Mouse (Mus musculus) stomach, postnatal 0 days (tissue): ENCODE data around the gene Tnfsf10. TPM values are rescaled to one million over a fixed set of nuclear protein-coding genes. Genes with fewer than 3 reads are reported as not detected.

Experiments used
- ATAC-seq: fragments of 200-750 bp; cut with Nextera tagmentation; 2 replicates; pipeline ENCODE4 v1.8.0; 2017; ENCODE audit not compliant: low FRiP score, low TSS enrichment
- DNase-seq: peaks from one replicate; pipeline ENCODE4 v3.0.0-alpha.2; 2016; ENCODE audit warnings: low spot score
- H3K27ac ChIP-seq: fragments of 300-500 bp; sonication (generic); replicated peaks from 2 replicates; pipeline ENCODE4 v1.5.1; 2014; ENCODE audit warnings: mild to moderate bottlenecking, control low read depth
- H3K27me3 ChIP-seq: fragments of 300-500 bp; sonication (generic); 2 replicates; pipeline ENCODE4 v1.6.1; 2014; ENCODE audit warnings: low read length; ENCODE audit not compliant: control insufficient read depth, insufficient read depth
- H3K36me3 ChIP-seq: fragments of 300-500 bp; sonication (generic); 2 replicates; pipeline ENCODE4 v1.6.1; 2014; ENCODE audit warnings: low read length, mixed read lengths; ENCODE audit not compliant: control insufficient read depth, insufficient read depth
- H3K4me1 ChIP-seq: fragments of 300-500 bp; sonication (generic); replicated peaks from 2 replicates; pipeline ENCODE4 v1.6.1; 2014; ENCODE audit warnings: antibody characterized with exemption; ENCODE audit not compliant: control insufficient read depth, insufficient read depth
- H3K4me2 ChIP-seq: fragments of 300-500 bp; sonication (generic); replicated peaks from 2 replicates; pipeline ENCODE4 v1.6.1; 2014; ENCODE audit warnings: low read depth, mild to moderate bottlenecking, control low read depth, moderate library complexity
- H3K4me3 ChIP-seq: fragments of 300-500 bp; sonication (generic); 2 replicates; pipeline ENCODE4 v1.5.1; 2014; ENCODE audit warnings: low read depth, low read length, control low read depth
- H3K9ac ChIP-seq: fragments of 300-500 bp; sonication (generic); 2 replicates; pipeline ENCODE4 v1.6.1; 2014; ENCODE audit warnings: mild to moderate bottlenecking, low read length, control low read depth, mixed read lengths
- H3K9me3 ChIP-seq: fragments of 300-500 bp; sonication (generic); 2 replicates; pipeline ENCODE4 v1.6.1; 2016; ENCODE audit warnings: low read length; ENCODE audit not compliant: control insufficient read depth
- CTCF ChIP-seq: IDR thresholded peaks from 2 replicates; pipeline ENCODE4 v1.5.1; 2016; ENCODE audit warnings: antibody characterized with exemption, low read depth, mild to moderate bottlenecking, moderate library complexity
- EP300 ChIP-seq: optimal IDR thresholded peaks from 2 replicates; pipeline ENCODE3; 2016; ENCODE audit warnings: antibody characterized with exemption
- WGBS: fragments of 180-500 bp; shearing (Covaris S2); extraction: QIAGEN DNeasy Blood & Tissue Kit; methylation state at CpG from one replicate; pipeline ENCODE4 v1.1.7; 2014; 5-methylcytosine and 5-hydroxymethylcytosine counted together
- polyA plus RNA-seq: library from polyadenylated mRNA; unstranded; fragments of >200 nt; fragmentation: Nextera tagmentation; extraction: Ambion mirVana; gene quantifications from 2 replicates; pipeline ENCODE4 v1.2.1, GENCODE M21; 2015

Gene Tnfsf10
- polyA plus RNA-seq, 1 experiment from 2014 or later: 0.30 TPM

DNA sequence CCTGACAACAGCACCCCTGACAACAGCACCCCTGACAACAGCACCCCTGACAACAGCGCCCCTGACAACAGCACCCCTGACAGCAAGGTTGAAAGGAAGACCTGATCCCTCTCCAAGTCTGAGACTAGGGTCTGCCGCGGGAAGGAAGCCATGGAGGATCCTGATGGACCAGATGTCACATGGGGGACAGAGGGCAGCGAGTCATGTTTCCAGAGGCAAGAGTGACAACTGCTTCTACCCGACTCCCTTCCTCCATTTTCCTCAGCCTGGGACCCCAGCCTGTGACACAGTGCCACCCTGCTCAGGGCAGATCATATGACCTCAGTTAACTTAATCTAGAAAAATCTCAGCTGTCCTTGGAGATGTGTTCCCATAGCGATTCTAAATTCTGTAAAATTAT lies 25.6 kb downstream of the Tnfsf10 start:
- ATAC-seq: no peak
- TF ChIP-seq CTCF (no peak), EP300 (no peak)
- WGBS: 63% methylated on average over 6 of the region's 6 CpGs
- no peak overlapping the region for H3K27ac ChIP-seq
- no peak overlapping the region for H3K9ac ChIP-seq
- no peak for DNase-seq
- no peak overlapping the region for H3K4me3 ChIP-seq
- no peaks in the 10 kb centered on the region for H3K4me1 ChIP-seq
- H3K36me3 ChIP-seq: no peaks in the 10 kb centered on the region
- no peaks in the 10 kb centered on the region for H3K27me3 ChIP-seq
- no peaks in the 10 kb centered on the region for H3K9me3 ChIP-seq
- no peak overlapping the region for H3K4me2 ChIP-seq

DNA sequence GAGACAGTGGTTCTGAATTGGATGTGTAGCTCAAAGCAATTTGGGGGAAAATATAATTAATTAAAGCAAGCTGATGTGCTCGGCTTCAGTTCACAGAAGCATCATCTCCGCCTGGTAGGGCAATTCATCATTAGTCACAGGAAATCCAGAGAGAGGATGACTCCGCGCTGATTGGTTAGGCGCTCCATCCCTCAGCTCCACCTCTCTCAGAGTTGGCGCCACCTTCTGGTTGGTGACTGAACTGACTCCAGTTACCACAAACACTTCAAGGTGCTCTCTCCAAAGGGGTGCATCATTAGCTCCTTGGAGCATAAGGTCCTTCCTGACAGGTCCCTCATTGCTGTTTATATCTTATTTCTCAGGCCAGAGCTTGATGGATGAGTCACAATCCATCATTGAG lies 28.7 kb downstream of the Tnfsf10 start:
- Histone ChIP-seq H3K4me1 (no peaks in the 10 kb centered on the region), H3K36me3 (no peaks in the 10 kb centered on the region), H3K27ac (no peak overlapping the region), H3K9me3 (no peaks in the 10 kb centered on the region), H3K9ac (no peak overlapping the region), H3K27me3 (no peaks in the 10 kb centered on the region), H3K4me2 (no peak overlapping the region), H3K4me3 (no peak overlapping the region)
- ATAC-seq (peak; percentile 35; the same call in 1 of the 2 replicates), DNase-seq (peak; percentile 60)
- TF ChIP-seq EP300 (no peak), CTCF (peak; percentile 67)
- WGBS: 55% methylated on average over 6 of the region's 6 CpGs

DNA sequence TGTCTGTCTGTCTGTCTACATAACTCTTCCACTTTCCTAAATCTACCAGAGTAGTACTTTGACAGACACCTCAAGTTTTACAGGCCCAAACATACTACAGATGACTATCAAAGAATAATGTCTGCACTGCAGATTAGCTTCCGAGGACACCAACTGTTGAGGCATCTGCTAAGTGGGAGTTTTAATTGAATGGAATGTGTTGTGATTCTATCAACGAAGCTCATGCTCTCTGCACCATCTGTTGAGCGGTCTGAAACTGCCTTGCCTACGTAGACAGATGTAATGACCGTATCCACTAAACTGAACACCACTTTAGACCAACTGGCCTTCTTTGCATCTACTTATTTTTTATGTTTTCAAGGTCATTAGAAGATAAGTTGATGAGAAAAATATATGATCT lies 31.6 kb downstream of the Tnfsf10 start:
- 77% methylated on average over 5 of the region's 5 CpGs for WGBS
- no peak for TF ChIP-seq CTCF
- TF ChIP-seq EP300: no peak
- H3K27me3 ChIP-seq: no peaks in the 10 kb centered on the region
- H3K27ac ChIP-seq: no peak overlapping the region
- H3K9ac ChIP-seq: no peak overlapping the region
- DNase-seq (no peak), ATAC-seq (no peak)
- no peak overlapping the region for H3K4me3 ChIP-seq
- H3K36me3 ChIP-seq: no peaks in the 10 kb centered on the region
- no peak overlapping the region for H3K4me2 ChIP-seq
- no peaks in the 10 kb centered on the region for H3K9me3 ChIP-seq
- no peaks in the 10 kb centered on the region for H3K4me1 ChIP-seq

DNA sequence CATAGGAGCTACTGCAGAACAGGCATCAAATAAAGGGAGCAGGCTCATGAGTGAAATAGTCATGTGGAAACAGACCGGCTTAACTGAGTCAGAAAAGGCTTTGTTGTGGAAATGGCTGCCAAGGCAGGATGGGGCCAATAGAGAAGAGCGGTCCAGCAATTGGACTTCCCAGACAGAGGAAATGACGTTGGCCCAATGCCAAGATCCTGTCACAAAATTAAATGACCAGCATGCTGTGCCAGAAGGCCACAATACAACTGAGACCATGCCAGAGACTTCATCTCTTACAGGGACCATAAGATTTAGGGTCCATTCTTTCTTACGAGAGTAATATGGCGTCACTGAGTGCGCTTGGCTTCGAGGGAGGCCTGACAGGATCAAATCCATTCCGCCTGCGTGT lies 34.3 kb downstream of the Tnfsf10 start:
- no peak for ATAC-seq
- TF ChIP-seq CTCF (no peak), EP300 (no peak)

DNA sequence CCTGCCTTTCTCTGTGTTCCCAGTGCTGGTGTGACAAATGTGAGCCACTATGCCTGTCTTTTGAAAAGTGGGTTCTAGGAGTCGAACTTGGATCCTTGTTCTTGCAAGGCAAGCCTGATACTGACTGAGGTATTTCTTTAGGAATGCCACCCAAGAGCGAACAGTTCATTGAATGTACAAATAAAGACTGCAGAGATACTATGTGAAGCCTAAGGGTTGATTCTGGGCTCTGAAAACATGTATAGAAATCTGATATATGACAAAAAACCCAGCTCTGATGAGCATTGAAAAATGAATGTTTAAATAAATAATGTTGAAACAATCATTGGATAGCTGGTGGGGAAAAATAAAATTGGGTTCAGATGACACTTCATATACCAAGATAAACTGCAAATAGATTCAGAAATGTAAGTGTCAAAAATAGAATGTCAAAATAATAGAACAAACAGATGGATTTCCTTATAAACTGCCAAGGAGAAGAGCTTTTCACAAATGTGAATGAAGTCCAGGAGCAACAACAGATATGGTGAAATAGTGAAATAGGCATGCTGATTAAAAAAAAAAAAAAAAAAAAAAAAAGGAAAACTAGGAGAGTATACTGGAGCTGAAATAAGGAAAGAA lies 42.4 kb downstream of the Tnfsf10 start:
- Histone ChIP-seq H3K4me2 (no peak overlapping the region), H3K27me3 (no peaks in the 10 kb centered on the region), H3K9ac (no peak overlapping the region), H3K27ac (no peak overlapping the region), H3K4me3 (no peak overlapping the region), H3K36me3 (no peaks in the 10 kb centered on the region), H3K9me3 (no peaks in the 10 kb centered on the region), H3K4me1 (no peaks in the 10 kb centered on the region)
- TF ChIP-seq EP300 (no peak), CTCF (no peak)
- WGBS: 73% methylated on average over 2 of the region's 2 CpGs
- no peak for DNase-seq
- no peak for ATAC-seq

More for the DNA sequence above, 34.3 kb downstream of the Tnfsf10 start:
- 57% methylated on average over 9 of the region's 9 CpGs for WGBS
- Histone ChIP-seq H3K9ac (no peak overlapping the region), H3K36me3 (no peaks in the 10 kb centered on the region), H3K27me3 (no peaks in the 10 kb centered on the region), H3K4me3 (no peak overlapping the region), H3K9me3 (no peaks in the 10 kb centered on the region), H3K27ac (no peak overlapping the region), H3K4me2 (no peak overlapping the region), H3K4me1 (no peaks in the 10 kb centered on the region)
- DNase-seq: no peak

DNA sequence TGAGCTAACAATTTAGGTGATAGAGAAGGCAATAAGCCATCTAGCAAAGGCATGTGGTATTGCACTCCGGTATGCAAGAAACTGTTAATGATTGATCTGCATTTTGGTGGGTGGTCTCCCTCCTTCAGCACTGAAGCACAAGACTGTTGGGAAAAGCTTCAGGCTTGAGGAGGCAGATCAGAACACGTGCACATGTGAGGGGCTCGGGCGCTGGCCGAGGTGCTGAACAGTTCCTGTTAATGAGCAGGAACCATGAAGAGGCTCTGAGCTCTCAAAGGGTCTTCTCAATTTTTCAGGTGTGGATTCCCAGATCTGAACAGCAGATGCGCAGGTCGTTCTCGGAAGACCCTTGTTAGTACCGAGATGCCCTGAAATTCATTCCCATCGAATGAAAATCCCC lies 53.3 kb downstream of the Tnfsf10 start:
- H3K4me1 ChIP-seq: no peaks in the 10 kb centered on the region
- no peak overlapping the region for H3K4me3 ChIP-seq
- H3K36me3 ChIP-seq: no peaks in the 10 kb centered on the region
- no peak overlapping the region for H3K4me2 ChIP-seq
- peak; percentile 50 for DNase-seq
- no peak for ATAC-seq
- 4% methylated on average over 10 of the region's 10 CpGs for WGBS
- H3K9me3 ChIP-seq: no peaks in the 10 kb centered on the region
- no peak overlapping the region for H3K9ac ChIP-seq
- no peak overlapping the region for H3K27ac ChIP-seq
- H3K27me3 ChIP-seq: peaks cover 6% of the 10 kb centered on the region; the same call in 1 of the 2 replicates
- TF ChIP-seq EP300: no peak
- TF ChIP-seq CTCF: no peak
